In the genomic region with DNA sequence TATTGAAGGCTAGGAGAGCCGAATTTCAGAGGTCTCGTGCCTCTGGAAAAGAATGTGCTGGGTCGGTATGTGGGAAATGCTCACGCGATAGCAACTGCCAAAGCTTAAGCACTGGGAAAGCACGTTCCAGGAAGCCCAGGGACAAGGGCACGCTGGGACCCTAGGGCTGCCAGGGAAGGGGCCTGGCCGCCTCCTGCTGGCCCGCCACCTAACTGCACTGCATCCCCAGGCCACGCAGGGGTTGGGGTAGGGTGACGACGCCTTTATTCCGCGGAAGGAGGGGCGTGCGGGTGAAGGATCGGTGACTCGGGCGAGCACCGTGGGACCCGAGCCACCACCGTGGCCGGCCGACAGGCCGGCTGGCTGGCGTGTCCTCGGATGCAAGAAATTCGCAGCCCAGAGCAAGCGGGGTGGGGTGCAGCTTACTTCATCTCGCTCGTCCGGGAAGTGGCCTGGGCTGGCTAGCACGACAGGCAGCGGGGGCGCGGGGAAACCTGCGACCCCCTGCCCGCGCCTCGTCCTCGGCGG, we compare ENCODE assay signal across 7 mouse cellular contexts. TPM values are rescaled to one million over a fixed set of nuclear protein-coding genes. Genes with fewer than 3 reads are reported as not detected.
DNase-seq lines count a peak whose midpoint lies in the region; ATAC-seq and TF ChIP-seq lines count a peak whose summit lies in the region.

No protein-coding gene starts in this region.

- H3K4me2 ChIP-seq in limb, embryonic 14.5 days (replicated peaks; ENCODE audit: low read depth, low read length, severe bottlenecking), result peak overlapping the region; percentile 73
- H3K4me2 ChIP-seq in midbrain, embryonic 15.5 days, result peak overlapping the region; percentile 94

- peak overlapping the region; percentile 83 for H3K9ac ChIP-seq in limb, embryonic 14.5 days (ENCODE audit: low read depth, low read length, severe bottlenecking)
- peak overlapping the region; percentile 77 for H3K9ac ChIP-seq in midbrain, embryonic 15.5 days

- H3K4me3 ChIP-seq in limb, embryonic 14.5 days (replicated peaks; ENCODE audit: low read length), result peak overlapping the region; percentile 76
- peak overlapping the region; percentile 59 for H3K4me3 ChIP-seq in midbrain, embryonic 15.5 days
- peak overlapping the region; percentile 70 for H3K4me3 ChIP-seq in spleen, adult 2 months (ENCODE audit: extremely low read depth, insufficient read depth, insufficient read length)

- H3K27ac ChIP-seq in limb, embryonic 14.5 days (replicated peaks; ENCODE audit: low read depth, low read length), result peak overlapping the region; percentile 91
- H3K27ac ChIP-seq in midbrain, embryonic 15.5 days, result peak overlapping the region; percentile 83
- H3K27ac ChIP-seq in spleen, adult 2 months (ENCODE audit: insufficient read depth, low read length), result peak overlapping the region; percentile 89

- peaks cover 10% of the 10 kb centered on the region; the same call in 1 of the 2 replicates for H3K4me1 ChIP-seq in limb, embryonic 14.5 days (ENCODE audit: control insufficient read depth, insufficient read depth, low read length)
- H3K4me1 ChIP-seq in midbrain, embryonic 15.5 days, result peaks cover 13% of the 10 kb centered on the region
- peaks cover 14% of the 10 kb centered on the region; the same call in 1 of the 2 replicates for H3K4me1 ChIP-seq in spleen, adult 2 months (ENCODE audit: control insufficient read depth, insufficient read depth, insufficient read length)

- H3K27me3 ChIP-seq in limb, embryonic 14.5 days (ENCODE audit: control insufficient read depth, insufficient read depth, low read length), result no peaks in the 10 kb centered on the region
- 0 out of 2 replicates have a peak, but pooled peaks cover 2% of the 10 kb centered on the region for H3K27me3 ChIP-seq in midbrain, embryonic 15.5 days (replicated peaks)
- H3K27me3 ChIP-seq in spleen, adult 2 months (ENCODE audit: control insufficient read depth, insufficient read depth, low read length), result no peaks in the 10 kb centered on the region

- H3K36me3 ChIP-seq in limb, embryonic 14.5 days (ENCODE audit: control insufficient read depth, insufficient read depth, low read length), result no peaks in the 10 kb centered on the region
- no peaks in the 10 kb centered on the region for H3K36me3 ChIP-seq in midbrain, embryonic 15.5 days (replicated peaks)
- no peaks in the 10 kb centered on the region for H3K36me3 ChIP-seq in spleen, adult 2 months (ENCODE audit: control insufficient read depth, insufficient read depth, low read length)

- peak; percentile 69 to 77 for DNase-seq in adrenal gland, adult 18-20 months (ENCODE audit: low spot score in 2 of 2)
- DNase-seq in cerebellum, postnatal 4 days (ENCODE audit: low spot score in 2 of 2), result peak; percentile 52 to 65
- peak; percentile 84 for DNase-seq in gastrocnemius, postnatal 10 days
- DNase-seq in induced T-regulatory cell, adult 2 months (ENCODE audit: low read depth), result peak; percentile 86
- DNase-seq in limb, embryonic 14.5 days (ENCODE audit: low spot score), result peak; percentile 80
- DNase-seq in spleen, adult 2 months (ENCODE audit: low read depth in 1 of 2, low spot score in 2 of 2), result peak; percentile 46 to 71

- ATAC-seq in limb, embryonic 14.5 days (ENCODE audit: low FRiP score, low read depth), result peak; percentile 79
- ATAC-seq in midbrain, embryonic 15.5 days (replicated peaks), result peak; percentile 88

- peak; percentile 65 for TF ChIP-seq CTCF in spleen, adult 2 months (IDR thresholded peaks at IDR 0.05; ENCODE audit: extremely low read depth, insufficient read depth, insufficient read length, insufficient replicate concordance)

- under 1% methylated on average over 32 of the region's 42 CpGs for WGBS in limb, embryonic 14.5 days
- WGBS in midbrain, embryonic 15.5 days, result 0% methylated on average over 42 of the region's 42 CpGs
- under 1% methylated on average over 42 of the region's 42 CpGs for WGBS in spleen, adult 2 months

- TF ChIP-seq POLR2A in limb, embryonic 14.5 days (IDR thresholded peaks at IDR 0.05; ENCODE audit: borderline replicate concordance, extremely low read depth, insufficient read depth, insufficient read length), result no peak
- no peak for TF ChIP-seq POLR2A in spleen, adult 2 months (IDR thresholded peaks at IDR 0.05; ENCODE audit: low read depth, low read length)

- no peaks in the 10 kb centered on the region for H3K9me3 ChIP-seq in limb, embryonic 14.5 days (ENCODE audit: control insufficient read depth, low read length)
- H3K9me3 ChIP-seq in midbrain, embryonic 15.5 days, result no peaks in the 10 kb centered on the region

RNA-seq across cellular contexts. Expression of gene H6pd, which starts 0.4 kb away (rescaled TPM):
- total RNA-seq in adrenal gland, adult 18-20 months (2021), result 100 to 1,000 TPM; 122 to 137 TPM
- 10 to 100 TPM; 57.1 to 61.3 TPM for total RNA-seq in gastrocnemius, postnatal 10 days (2021)
- polyA plus RNA-seq in limb, embryonic 14.5 days (2012; rRNA removed), result 22.6 and 30.1 TPM in 2 replicates
- 13.3 and 15.7 TPM in 2 replicates for polyA plus RNA-seq in limb, embryonic 14.5 days (2014; fragmentation: Nextera tagmentation; extraction: Ambion mirVana)
- polyA plus RNA-seq in midbrain, embryonic 15.5 days (2015; fragmentation: Nextera tagmentation; extraction: Ambion mirVana), result 2.5 and 3.1 TPM in 2 replicates
- 36.1 and 45.6 TPM in 2 replicates for polyA plus RNA-seq in spleen, adult 2 months (2012; rRNA removed)

RNA-seq across cellular contexts. Expression of gene Spsb1, which starts 53.5 kb away (rescaled TPM):
- total RNA-seq in adrenal gland, adult 18-20 months (2021), result 10 to 100 TPM; 19.5 to 22.1 TPM
- total RNA-seq in gastrocnemius, postnatal 10 days (2021), result 10 to 100 TPM; 18.9 to 21.1 TPM
- 19.4 and 21.9 TPM in 2 replicates for polyA plus RNA-seq in limb, embryonic 14.5 days (2012; rRNA removed)
- polyA plus RNA-seq in limb, embryonic 14.5 days (2014; fragmentation: Nextera tagmentation; extraction: Ambion mirVana), result 18.0 and 18.8 TPM in 2 replicates
- 4.8 and 5.2 TPM in 2 replicates for polyA plus RNA-seq in midbrain, embryonic 15.5 days (2015; fragmentation: Nextera tagmentation; extraction: Ambion mirVana)
- polyA plus RNA-seq in spleen, adult 2 months (2012; rRNA removed), result 5.9 and 8.1 TPM in 2 replicates

Comparison
In these comparisons a context has a peak if more than half of its experiments do, and no peak if none do; other contexts are left out.
1. Peak in every context shown above with its lines: DNase-seq, ATAC-seq, H3K4me3 ChIP-seq and H3K27ac ChIP-seq.